Mouse (Mus musculus): ENCODE data around the gene Best3.
"Not testable (repeated sequence)": the region's sequence is repeated elsewhere in the genome, so short reads cannot be mapped to it uniquely, and the experiment has no call there.

The Best3 gene

DNA sequence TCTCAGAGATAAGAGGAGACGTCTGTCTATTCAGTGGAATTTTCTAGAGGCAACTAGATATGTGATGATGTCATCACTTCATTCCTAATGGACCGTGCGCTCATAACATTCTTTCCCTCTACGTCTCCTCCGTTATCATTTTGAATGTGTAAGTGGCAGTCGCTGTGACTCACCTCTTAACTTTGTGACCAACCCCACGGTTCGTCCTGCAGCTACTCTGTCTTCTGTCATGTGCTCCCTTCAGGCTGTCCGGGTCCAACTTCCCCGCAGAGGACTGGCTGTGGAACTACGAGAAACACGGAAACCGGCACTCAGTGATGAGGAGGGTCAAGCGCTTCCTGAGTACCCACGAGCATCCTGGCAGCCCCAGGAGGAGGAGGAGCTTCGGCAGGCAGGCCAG is 37.6 kb downstream of the Best3 start:
- no peak for TF ChIP-seq NANOG (IDR thresholded peaks at IDR 0.05; ENCODE audit: borderline replicate concordance, low read length)
- no peak for TF ChIP-seq CTCF (conservative IDR thresholded peaks at IDR 0.05; ENCODE audit: low read length)
- no peak for TF ChIP-seq POU5F1 (IDR thresholded peaks at IDR 0.05; ENCODE audit: borderline replicate concordance, low read length)
- H3K4me3 ChIP-seq (replicated peaks; ENCODE audit: low read length) = peak overlapping the region; percentile 69
- peaks cover 67% of the 10 kb centered on the region for H3K27me3 ChIP-seq (ENCODE audit: insufficient read depth, low read length)

DNA sequence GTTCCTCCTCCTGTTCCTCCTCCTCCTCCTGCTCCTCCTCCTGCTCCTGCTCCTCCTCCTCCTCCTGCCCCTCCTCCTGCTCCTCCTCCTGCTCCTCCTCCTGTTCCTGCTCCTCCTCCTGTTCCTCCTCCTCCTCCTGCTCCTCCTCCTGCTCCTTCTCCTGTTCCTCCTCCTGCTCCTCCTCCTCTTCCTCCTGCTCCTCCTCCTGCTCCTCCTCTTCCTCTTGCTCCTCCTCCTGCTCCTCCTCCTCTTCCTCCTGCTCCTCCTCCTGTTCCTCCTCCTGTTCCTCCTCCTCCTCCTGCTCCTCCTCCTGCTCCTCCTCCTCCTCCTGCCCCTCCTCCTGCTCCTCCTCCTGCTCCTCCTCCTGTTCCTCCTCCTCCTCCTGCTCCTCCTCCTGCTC is 39.7 kb downstream of the Best3 start:
- H3K36me3 ChIP-seq (ENCODE audit: insufficient read depth, low read length); H3K4me3 ChIP-seq (replicated peaks; ENCODE audit: low read length); H3K9me3 ChIP-seq (ENCODE audit: low read length): not testable (repeated sequence)
- Histone ChIP-seq H3K27me3 (ENCODE audit: insufficient read depth, low read length) (peaks cover 69% of the 10 kb centered on the region), H3K4me1 (replicated peaks; ENCODE audit: low read depth, low read length) (peaks cover 14% of the 10 kb centered on the region)

More for the DNA sequence above, 37.6 kb downstream of the Best3 start:
- no peaks in the 10 kb centered on the region for H3K9me3 ChIP-seq (ENCODE audit: low read length)
- H3K36me3 ChIP-seq (ENCODE audit: insufficient read depth, low read length) = no peaks in the 10 kb centered on the region
- H3K4me1 ChIP-seq (replicated peaks; ENCODE audit: low read depth, low read length) = peaks cover 14% of the 10 kb centered on the region

DNA sequence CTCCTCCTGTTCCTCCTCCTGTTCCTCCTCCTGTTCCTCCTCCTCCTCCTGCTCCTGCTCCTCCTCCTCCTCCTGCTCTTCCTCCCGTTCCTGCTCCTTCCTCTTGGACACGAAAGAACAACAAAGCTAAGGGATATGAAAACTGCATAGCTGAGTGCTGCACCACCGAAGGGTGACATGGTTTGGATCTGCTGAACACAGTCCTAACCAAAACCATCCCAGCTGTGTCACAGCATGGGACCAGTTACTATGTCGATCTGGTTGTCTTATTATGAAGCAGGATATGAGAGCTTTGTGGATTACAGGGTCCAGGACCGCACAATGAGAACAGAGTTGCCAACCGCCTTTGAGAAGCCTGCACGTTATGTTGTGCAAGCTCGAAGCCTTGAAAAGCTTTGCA is 40.1 kb downstream of the Best3 start:
- Histone ChIP-seq H3K9me3 (ENCODE audit: low read length) (no peaks in the 10 kb centered on the region), H3K4me1 (replicated peaks; ENCODE audit: low read depth, low read length) (peaks cover 12% of the 10 kb centered on the region), H3K4me3 (replicated peaks; ENCODE audit: low read length) (no peak overlapping the region), H3K27me3 (ENCODE audit: insufficient read depth, low read length) (peaks cover 69% of the 10 kb centered on the region), H3K36me3 (ENCODE audit: insufficient read depth, low read length) (no peaks in the 10 kb centered on the region)
- TF ChIP-seq POU5F1 (IDR thresholded peaks at IDR 0.05; ENCODE audit: borderline replicate concordance, low read length) = no peak
- no peak for TF ChIP-seq NANOG (IDR thresholded peaks at IDR 0.05; ENCODE audit: borderline replicate concordance, low read length)
- no peak for TF ChIP-seq CTCF (conservative IDR thresholded peaks at IDR 0.05; ENCODE audit: low read length)

DNA sequence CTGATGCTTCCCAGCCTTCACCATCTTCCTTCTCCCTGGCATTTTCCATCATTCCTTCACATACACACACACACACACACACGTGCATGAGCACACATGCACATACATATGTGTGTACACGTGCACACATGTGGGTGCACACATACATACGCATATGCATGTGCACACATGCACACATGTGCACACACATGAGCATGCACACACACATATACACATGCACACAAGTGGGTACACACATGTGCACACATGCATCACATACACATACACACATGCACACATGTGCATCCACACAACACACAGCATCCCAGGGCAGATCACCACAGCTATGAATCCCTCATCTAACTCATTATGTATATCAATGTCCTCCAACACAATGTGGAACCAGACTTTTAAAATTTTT is 45.0 kb downstream of the Best3 start:
- H3K27me3 ChIP-seq (ENCODE audit: insufficient read depth, low read length) = peaks cover 23% of the 10 kb centered on the region
- H3K36me3 ChIP-seq (ENCODE audit: insufficient read depth, low read length) = no peaks in the 10 kb centered on the region
- no peak overlapping the region for H3K4me3 ChIP-seq (replicated peaks; ENCODE audit: low read length)
- no peaks in the 10 kb centered on the region for H3K9me3 ChIP-seq (ENCODE audit: low read length)
- TF ChIP-seq NANOG (IDR thresholded peaks at IDR 0.05; ENCODE audit: borderline replicate concordance, low read length) (no peak), POU5F1 (IDR thresholded peaks at IDR 0.05; ENCODE audit: borderline replicate concordance, low read length) (no peak), CTCF (conservative IDR thresholded peaks at IDR 0.05; ENCODE audit: low read length) (no peak)
- peaks cover 21% of the 10 kb centered on the region for H3K4me1 ChIP-seq (replicated peaks; ENCODE audit: low read depth, low read length)

DNA sequence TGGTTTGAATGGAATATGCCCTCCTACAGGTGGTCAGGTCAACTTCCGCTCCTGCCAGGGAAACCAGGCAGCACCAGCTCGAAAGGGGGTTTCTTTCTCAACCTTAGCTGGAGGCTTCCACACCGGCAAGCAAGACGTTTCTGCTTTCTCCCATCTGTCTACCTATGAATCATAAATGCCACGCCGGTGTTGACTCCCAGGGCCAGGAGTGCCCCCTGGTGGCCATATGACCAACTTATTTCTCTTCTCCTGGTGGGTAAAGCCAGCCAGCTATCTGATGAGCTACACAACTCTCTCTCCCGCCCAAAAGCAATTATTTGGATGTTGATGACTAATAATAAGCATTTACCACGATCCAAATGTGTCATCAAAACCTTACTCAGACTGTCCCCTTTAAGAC is 47.7 kb downstream of the Best3 start:
- TF ChIP-seq CTCF (conservative IDR thresholded peaks at IDR 0.05; ENCODE audit: low read length) (peak; percentile 60), POU5F1 (IDR thresholded peaks at IDR 0.05; ENCODE audit: borderline replicate concordance, low read length) (no peak)
- H3K4me1 ChIP-seq (replicated peaks; ENCODE audit: low read depth, low read length) = peaks cover 22% of the 10 kb centered on the region
- peaks cover 5% of the 10 kb centered on the region; the same call in 1 of the 2 replicates for H3K27me3 ChIP-seq (ENCODE audit: insufficient read depth, low read length)
- H3K36me3 ChIP-seq (ENCODE audit: insufficient read depth, low read length) = no peaks in the 10 kb centered on the region
- H3K9me3 ChIP-seq (ENCODE audit: low read length) = no peaks in the 10 kb centered on the region
- no peak overlapping the region for H3K4me3 ChIP-seq (replicated peaks; ENCODE audit: low read length)

DNA sequence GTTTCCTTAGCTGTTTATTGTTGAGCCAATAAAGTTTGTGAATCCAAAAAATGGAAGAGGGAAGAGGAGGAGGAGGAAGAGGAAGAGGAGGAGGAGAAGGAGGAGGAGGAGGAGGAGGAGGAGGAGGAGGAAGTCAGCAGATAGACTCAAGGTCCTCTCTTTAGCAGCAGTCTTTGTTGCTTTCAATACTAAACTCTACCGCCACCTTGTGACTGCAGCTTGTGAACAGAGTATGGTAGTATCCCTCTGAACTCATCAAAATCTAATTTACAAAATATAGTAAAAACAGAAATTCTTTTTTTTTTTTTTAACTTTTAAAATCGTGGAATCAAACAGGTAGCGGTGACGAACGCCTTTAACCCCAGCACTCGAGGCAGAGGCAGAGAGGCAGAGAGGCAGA is 54.2 kb downstream of the Best3 start:
- Histone ChIP-seq H3K9me3 (ENCODE audit: low read length) (no peaks in the 10 kb centered on the region), H3K27me3 (ENCODE audit: insufficient read depth, low read length) (peaks cover 12% of the 10 kb centered on the region), H3K36me3 (ENCODE audit: insufficient read depth, low read length) (no peaks in the 10 kb centered on the region), H3K4me3 (replicated peaks; ENCODE audit: low read length) (no peak overlapping the region), H3K4me1 (replicated peaks; ENCODE audit: low read depth, low read length) (peaks cover 37% of the 10 kb centered on the region)
- TF ChIP-seq NANOG (IDR thresholded peaks at IDR 0.05; ENCODE audit: borderline replicate concordance, low read length) = no peak
- TF ChIP-seq CTCF (conservative IDR thresholded peaks at IDR 0.05; ENCODE audit: low read length) = 0 out of 2 replicates have a peak, but pooled peaks have one; percentile 9

DNA sequence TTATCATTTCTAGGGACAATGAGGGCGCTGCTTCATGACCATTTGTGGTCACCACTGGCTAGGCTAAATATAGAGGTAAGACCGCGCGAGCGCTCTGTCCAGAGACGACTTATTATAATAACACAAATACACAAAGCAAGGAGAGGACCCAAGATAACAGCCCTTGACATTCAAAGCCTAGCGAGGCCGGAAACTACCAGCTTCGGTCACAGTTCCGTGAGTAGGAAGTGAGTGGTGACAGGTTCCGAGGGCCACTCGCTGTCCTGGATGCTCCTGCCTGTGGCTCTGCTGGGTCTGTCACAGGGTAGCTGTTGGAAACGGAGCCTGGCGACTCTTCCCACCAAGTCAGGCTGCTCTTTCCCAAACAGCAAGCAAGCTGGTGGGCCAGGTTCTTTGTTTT is 56.2 kb downstream of the Best3 start:
- peaks cover 45% of the 10 kb centered on the region for H3K4me1 ChIP-seq (replicated peaks; ENCODE audit: low read depth, low read length)
- H3K27me3 ChIP-seq (ENCODE audit: insufficient read depth, low read length) = peaks cover 22% of the 10 kb centered on the region
- TF ChIP-seq POU5F1 (IDR thresholded peaks at IDR 0.05; ENCODE audit: borderline replicate concordance, low read length) (no peak), NANOG (IDR thresholded peaks at IDR 0.05; ENCODE audit: borderline replicate concordance, low read length) (no peak), CTCF (conservative IDR thresholded peaks at IDR 0.05; ENCODE audit: low read length) (no peak)
- H3K9me3 ChIP-seq (ENCODE audit: low read length) = no peaks in the 10 kb centered on the region
- H3K36me3 ChIP-seq (ENCODE audit: insufficient read depth, low read length) = no peaks in the 10 kb centered on the region
- no peak overlapping the region for H3K4me3 ChIP-seq (replicated peaks; ENCODE audit: low read length)

DNA sequence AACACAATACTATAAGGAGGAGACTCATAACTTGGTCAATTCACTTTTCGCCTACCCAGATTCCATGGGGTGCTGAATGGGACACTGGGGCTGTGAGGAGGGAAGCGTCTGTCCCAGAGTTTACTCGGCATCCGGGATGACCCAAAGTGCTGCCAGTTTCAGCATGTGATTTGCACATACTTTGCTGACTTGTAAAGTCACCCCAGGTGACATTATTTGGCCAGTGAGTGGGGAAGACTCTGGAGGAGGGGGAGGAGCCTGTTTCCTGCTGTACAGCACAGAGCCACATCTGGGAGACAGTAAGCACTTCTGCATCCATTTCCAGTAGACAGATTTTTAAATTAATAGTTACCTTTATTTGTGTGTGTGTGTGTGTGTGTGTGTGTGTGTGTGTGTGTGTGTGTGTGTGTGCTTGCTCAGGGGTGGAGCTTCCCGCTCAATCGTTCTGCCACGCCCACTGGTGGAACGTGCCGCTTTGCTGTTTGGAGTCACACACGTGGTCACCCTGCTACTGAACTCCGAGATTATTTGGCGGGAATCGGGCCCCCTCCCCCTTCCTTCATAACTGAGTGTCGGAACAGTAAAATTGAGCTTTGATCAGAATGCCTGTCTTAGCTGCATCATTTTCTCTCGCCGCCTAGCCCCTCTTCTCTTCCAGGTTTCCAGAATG is 57.5 kb downstream of the Best3 start:
- peaks cover 47% of the 10 kb centered on the region for H3K4me1 ChIP-seq (replicated peaks; ENCODE audit: low read depth, low read length)
- H3K27me3 ChIP-seq (ENCODE audit: insufficient read depth, low read length) = peaks cover 22% of the 10 kb centered on the region
- H3K9me3 ChIP-seq (ENCODE audit: low read length) = not testable (repeated sequence)

DNA sequence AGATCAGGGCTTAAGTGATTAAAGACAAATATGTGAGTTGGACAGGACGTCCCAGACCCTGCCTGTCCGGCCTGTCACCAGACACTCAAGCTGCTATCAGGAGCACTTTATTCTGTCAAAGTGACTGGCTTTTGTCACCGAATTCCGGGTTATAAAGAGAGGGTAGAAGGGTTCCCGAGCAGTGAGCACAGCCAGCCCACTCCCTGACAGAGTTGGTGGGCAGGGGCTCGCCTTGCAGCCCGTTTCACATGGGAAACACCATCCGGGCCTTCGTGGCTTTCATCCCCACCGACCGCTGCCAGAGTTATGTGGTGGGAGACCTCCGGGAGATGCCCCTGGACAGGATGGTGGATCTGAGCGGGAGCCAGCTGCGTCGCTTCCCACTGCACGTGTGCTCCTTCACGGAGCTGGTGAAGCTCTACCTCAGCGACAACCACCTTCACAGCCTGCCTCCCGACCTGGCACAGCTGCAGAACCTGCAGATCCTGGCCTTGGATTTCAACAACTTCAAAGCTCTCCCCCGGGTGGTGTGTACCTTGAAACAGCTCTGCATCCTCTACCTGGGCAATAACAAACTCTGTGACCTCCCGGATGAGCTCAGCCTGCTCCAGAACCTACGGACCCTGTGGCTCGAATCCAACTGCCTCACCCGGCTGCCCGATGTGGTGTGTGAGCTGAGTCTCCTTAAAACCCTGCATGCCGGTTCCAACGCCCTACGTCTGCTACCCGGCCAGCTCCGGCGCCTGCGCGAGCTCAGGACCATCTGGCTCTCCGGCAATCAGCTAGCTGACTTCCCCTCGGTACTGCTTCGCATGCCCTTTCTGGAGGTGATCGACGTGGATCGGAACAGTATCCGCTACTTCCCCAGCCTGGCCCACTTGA is 59.3 kb downstream of the Best3 start, which contains the start of gene Lrrc10:
TSS of gene Lrrc10 (plus strand) at position 167 of the 882 bp plus-strand sequence.
- peaks cover 29% of the 10 kb centered on the region for H3K36me3 ChIP-seq (ENCODE audit: insufficient read depth, low read length)
- H3K27me3 ChIP-seq (ENCODE audit: insufficient read depth, low read length) = peaks cover 22% of the 10 kb centered on the region
- peaks cover 53% of the 10 kb centered on the region for H3K4me1 ChIP-seq (replicated peaks; ENCODE audit: low read depth, low read length)
- H3K9me3 ChIP-seq (ENCODE audit: low read length) = no peaks in the 10 kb centered on the region
- TF ChIP-seq CTCF (conservative IDR thresholded peaks at IDR 0.05; ENCODE audit: low read length) = no peak
- no peak for TF ChIP-seq POU5F1 (IDR thresholded peaks at IDR 0.05; ENCODE audit: borderline replicate concordance, low read length)
- TF ChIP-seq NANOG (IDR thresholded peaks at IDR 0.05; ENCODE audit: borderline replicate concordance, low read length) = no peak
- H3K4me3 ChIP-seq (replicated peaks; ENCODE audit: low read length) = peak within 1 kb of the TSS; percentile 64

More for the DNA sequence above, 57.5 kb downstream of the Best3 start:
- H3K36me3 ChIP-seq (ENCODE audit: insufficient read depth, low read length) = peaks cover 11% of the 10 kb centered on the region
- peak overlapping the region; percentile 45 for H3K4me3 ChIP-seq (replicated peaks; ENCODE audit: low read length)

Data from E14TG2a.4 (cell line).